Mouse (Mus musculus) intestine, embryonic 14.5 days (tissue): Measurements from ENCODE around the gene Syt2. TPM values are rescaled to one million over a fixed set of nuclear protein-coding genes. Genes with fewer than 3 reads are reported as not detected.
A peak's percentile ranks its signal among the peaks of the same experiment; 100 is the strongest.

Experiments
- ATAC-seq: fragments of 200-750 bp; cut with Nextera tagmentation; replicated peaks from 2 replicates; pipeline ENCODE4 v1.8.0; 2017; ENCODE audit warnings: low read depth, moderate number of reproducible peaks, moderate TSS enrichment, moderate library complexity; ENCODE audit not compliant: low FRiP score, low TSS enrichment
- DNase-seq: peaks from one replicate; pipeline ENCODE4 v3.0.0-alpha.2; 2018; ENCODE audit warnings: low spot score
- H3K27ac ChIP-seq: fragments of 300-500 bp; sonication (generic); 2 replicates; pipeline ENCODE4 v1.5.1; 2014; ENCODE audit warnings: low read depth, mild to moderate bottlenecking, control low read depth
- H3K27me3 ChIP-seq: fragments of 300-500 bp; sonication (generic); replicated peaks from 2 replicates; pipeline ENCODE4 v1.6.1; 2014; ENCODE audit warnings: low read length, control low read depth; ENCODE audit not compliant: control insufficient read depth, insufficient read depth
- H3K36me3 ChIP-seq: fragments of 300-500 bp; sonication (generic); 2 replicates; pipeline ENCODE4 v1.6.1; 2014; ENCODE audit warnings: low read length, control low read depth; ENCODE audit not compliant: control insufficient read depth, insufficient read depth
- H3K4me1 ChIP-seq: fragments of 300-500 bp; sonication (generic); replicated peaks from 2 replicates; pipeline ENCODE4 v1.6.1; 2014; ENCODE audit warnings: low read length, control low read depth, mixed read lengths; ENCODE audit not compliant: control insufficient read depth, insufficient read depth
- H3K4me2 ChIP-seq: fragments of 300-500 bp; sonication (generic); 2 replicates; pipeline ENCODE4 v1.6.1; 2014; ENCODE audit warnings: low read length
- H3K4me3 ChIP-seq: fragments of 300-500 bp; sonication (generic); 2 replicates; pipeline ENCODE4 v1.5.1; 2014; ENCODE audit warnings: low read depth, low read length, control low read depth, mixed read lengths
- H3K9ac ChIP-seq: fragments of 300-500 bp; sonication (generic); 2 replicates; pipeline ENCODE4 v1.6.1; 2014; ENCODE audit warnings: mild to moderate bottlenecking, low read length
- H3K9me3 ChIP-seq: fragments of 300-500 bp; sonication (generic); 2 replicates; pipeline ENCODE4 v1.6.1; 2016; ENCODE audit warnings: low read length, control low read depth; ENCODE audit not compliant: control insufficient read depth
- WGBS: fragments of 180-500 bp; shearing (Covaris S2); extraction: QIAGEN DNeasy Blood & Tissue Kit; methylation state at CpG from one replicate; pipeline ENCODE4 v1.1.7; 2014; 5-methylcytosine and 5-hydroxymethylcytosine counted together
- polyA plus RNA-seq: library from polyadenylated mRNA; unstranded; fragments of >200 nt; fragmentation: Nextera tagmentation; extraction: Ambion mirVana; gene quantifications from 2 replicates; pipeline ENCODE4 v1.2.1, GENCODE M21; 2014

Syt2 gene
- polyA plus RNA-seq, 1 experiment from 2014 or later = 2.1 TPM

DNA sequence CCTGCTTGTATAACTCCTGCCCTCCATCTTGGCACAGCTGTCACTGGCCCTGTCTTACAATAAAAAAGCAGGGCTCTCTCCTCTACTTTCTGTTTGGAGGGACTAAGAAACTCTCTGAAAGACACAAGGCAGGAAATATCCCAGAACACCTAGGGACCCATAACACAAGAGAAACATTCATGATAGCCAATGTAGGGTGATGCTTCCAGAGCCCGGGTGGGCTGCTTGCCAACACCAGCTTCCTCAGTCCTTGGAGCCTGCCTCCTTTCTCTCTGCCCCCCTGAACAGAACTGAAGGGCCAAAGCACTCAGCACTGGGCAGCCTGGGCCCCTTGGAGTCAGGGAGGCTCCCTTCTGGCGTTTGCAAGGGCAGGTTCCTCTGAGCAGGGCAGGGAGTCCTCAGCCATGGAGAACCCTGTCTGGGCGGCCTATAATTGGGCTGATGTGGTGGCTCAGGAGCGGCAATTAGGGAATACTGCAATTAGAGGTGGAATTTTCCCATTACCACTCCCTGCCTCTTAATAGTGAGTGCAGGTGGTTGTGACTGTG lies 5.4 kb downstream of the Syt2 start:
- H3K27me3 ChIP-seq = peaks cover 23% of the 10 kb centered on the region
- H3K9me3 ChIP-seq = no peaks in the 10 kb centered on the region
- whole genome bisulfite sequencing = 28% methylated on average over 4 of the region's 4 CpGs
- no peak overlapping the region for H3K9ac ChIP-seq
- DNase-seq = no peak
- H3K4me2 ChIP-seq = no peak overlapping the region
- H3K27ac ChIP-seq = no peak overlapping the region
- H3K4me1 ChIP-seq = peaks cover 8% of the 10 kb centered on the region
- H3K36me3 ChIP-seq = no peaks in the 10 kb centered on the region
- H3K4me3 ChIP-seq = no peak overlapping the region
- no peak for ATAC-seq

DNA sequence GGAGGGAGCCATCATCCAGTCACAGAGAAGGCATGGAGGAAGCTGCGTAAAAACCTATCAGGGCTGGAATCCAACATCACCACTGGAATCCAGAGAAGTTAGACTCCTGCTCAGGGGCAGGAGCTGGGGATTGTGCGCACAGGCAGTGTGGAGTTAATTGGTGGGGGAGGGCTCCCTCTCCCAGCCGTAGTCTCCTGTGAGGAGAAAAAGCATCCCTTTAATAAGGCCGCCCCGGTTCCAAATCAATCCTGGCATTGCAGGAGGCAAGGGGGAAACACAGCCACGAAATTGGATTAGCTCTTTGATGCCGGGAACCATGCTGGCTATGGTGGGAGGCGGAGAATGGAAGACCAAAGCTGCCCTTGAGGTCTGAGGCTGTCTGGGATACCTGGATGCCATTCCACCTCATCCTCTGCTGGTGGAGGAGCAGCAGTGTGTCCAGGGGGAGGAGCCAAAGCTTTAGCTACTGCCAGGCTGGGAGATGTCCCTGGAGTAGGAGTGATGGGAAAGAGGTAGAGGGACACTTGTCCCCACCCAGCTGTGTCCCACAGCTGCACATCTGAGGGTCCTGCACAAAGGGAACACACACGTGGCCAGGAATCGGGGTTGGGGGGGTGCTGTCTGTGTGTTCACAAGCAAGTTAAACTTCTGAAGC lies 7.3 kb downstream of the Syt2 start:
- DNase-seq (no peak), ATAC-seq (no peak)
- Histone ChIP-seq H3K4me1 (peaks cover 8% of the 10 kb centered on the region), H3K4me3 (no peak overlapping the region), H3K36me3 (no peaks in the 10 kb centered on the region), H3K9ac (no peak overlapping the region), H3K4me2 (no peak overlapping the region), H3K27me3 (peaks cover 5% of the 10 kb centered on the region), H3K27ac (no peak overlapping the region), H3K9me3 (no peaks in the 10 kb centered on the region)
- 32% methylated on average over 10 of the region's 10 CpGs for WGBS

GRCm38 (mm10) chr1:134658841-134659240 lies 12.4 kb downstream of the Syt2 start:
- no peak overlapping the region for H3K4me2 ChIP-seq
- DNase-seq = no peak
- 61% methylated on average over 7 of the region's 7 CpGs for WGBS
- no peaks in the 10 kb centered on the region for H3K9me3 ChIP-seq
- no peak for ATAC-seq
- no peak overlapping the region for H3K27ac ChIP-seq
- H3K27me3 ChIP-seq = no peaks in the 10 kb centered on the region
- H3K36me3 ChIP-seq = no peaks in the 10 kb centered on the region
- H3K4me3 ChIP-seq = no peak overlapping the region
- no peaks in the 10 kb centered on the region for H3K4me1 ChIP-seq
- H3K9ac ChIP-seq = no peak overlapping the region

GRCm38 (mm10) chr1:134660163-134660562 lies 13.7 kb downstream of the Syt2 start:
- Histone ChIP-seq H3K9ac (no peak overlapping the region), H3K36me3 (no peaks in the 10 kb centered on the region), H3K9me3 (no peaks in the 10 kb centered on the region), H3K27ac (no peak overlapping the region), H3K27me3 (no peaks in the 10 kb centered on the region), H3K4me2 (no peak overlapping the region), H3K4me1 (no peaks in the 10 kb centered on the region), H3K4me3 (no peak overlapping the region)
- ATAC-seq (no peak), DNase-seq (no peak)
- 32% methylated on average over 7 of the region's 7 CpGs for WGBS

DNA sequence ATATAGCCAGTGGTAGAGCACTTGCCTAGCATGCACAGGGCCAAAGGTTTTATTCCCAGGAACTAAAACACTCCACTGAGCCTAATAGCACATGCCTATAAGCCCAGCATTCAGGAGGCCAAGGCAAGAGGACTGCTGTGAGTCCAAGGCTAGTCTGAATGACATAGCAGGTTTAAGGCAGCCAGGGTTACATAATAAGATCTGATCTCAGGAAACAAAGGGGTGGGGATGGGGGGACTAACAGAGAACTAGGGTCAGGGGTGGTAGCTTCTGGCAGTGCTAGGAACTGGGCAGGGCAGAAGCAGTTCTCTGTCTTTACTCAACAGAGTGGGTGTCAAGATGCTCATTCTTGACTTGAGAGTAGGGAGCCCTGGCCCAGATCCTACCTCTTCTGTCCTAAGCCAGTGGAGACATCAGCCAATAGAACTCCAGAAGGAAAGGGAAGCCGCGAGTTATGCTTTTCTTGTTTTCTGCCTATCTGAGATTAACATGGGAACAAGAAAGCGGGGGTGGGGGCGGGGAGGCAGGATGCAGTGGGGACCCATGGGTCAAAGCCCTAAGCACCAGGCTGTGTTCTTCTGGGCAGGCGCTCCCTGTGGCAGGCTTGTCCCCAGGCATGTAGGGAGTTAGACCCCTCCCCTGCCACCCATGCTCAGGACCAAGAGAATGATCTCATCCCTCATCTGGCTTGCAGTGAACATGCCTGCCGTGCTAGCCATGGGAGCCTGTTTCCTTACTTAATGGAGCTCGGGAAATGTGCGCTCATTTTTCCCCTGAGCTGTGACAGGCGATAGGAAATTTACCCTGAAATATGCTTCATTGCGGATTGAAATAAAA lies 25.0 kb downstream of the Syt2 start:
- peaks cover 2% of the 10 kb centered on the region; the same call in 1 of the 2 replicates for H3K4me1 ChIP-seq
- 61% methylated on average over 10 of the region's 10 CpGs for WGBS
- peak overlapping the region; percentile 40; the same call in 1 of the 2 replicates for H3K27ac ChIP-seq
- no peaks in the 10 kb centered on the region for H3K36me3 ChIP-seq
- H3K4me2 ChIP-seq = no peak overlapping the region
- no peaks in the 10 kb centered on the region for H3K27me3 ChIP-seq
- no peak overlapping the region for H3K9ac ChIP-seq
- no peak for DNase-seq
- ATAC-seq = 0 out of 2 replicates have a peak, but pooled peaks have one; percentile 42
- no peaks in the 10 kb centered on the region for H3K9me3 ChIP-seq
- H3K4me3 ChIP-seq = no peak overlapping the region

- ATAC-seq (no peak), DNase-seq (no peak)
- no peaks in the 10 kb centered on the region for H3K9me3 ChIP-seq
- H3K4me3 ChIP-seq = no peak overlapping the region
- H3K27me3 ChIP-seq = no peaks in the 10 kb centered on the region
- H3K27ac ChIP-seq = no peak overlapping the region
- 4% methylated on average over 1 of the region's 1 CpGs for WGBS
- H3K9ac ChIP-seq = no peak overlapping the region
- no peaks in the 10 kb centered on the region for H3K4me1 ChIP-seq
- no peaks in the 10 kb centered on the region for H3K36me3 ChIP-seq
- no peak overlapping the region for H3K4me2 ChIP-seq
Observed at GRCm38 (mm10) chr1:134674312-134674711, 27.8 kb downstream of the Syt2 start.

- no peak overlapping the region for H3K27ac ChIP-seq
- 76% methylated on average over 4 of the region's 4 CpGs for WGBS
Observed at GRCm38 (mm10) chr1:134679445-134679844, 33.0 kb downstream of the Syt2 start.

DNA sequence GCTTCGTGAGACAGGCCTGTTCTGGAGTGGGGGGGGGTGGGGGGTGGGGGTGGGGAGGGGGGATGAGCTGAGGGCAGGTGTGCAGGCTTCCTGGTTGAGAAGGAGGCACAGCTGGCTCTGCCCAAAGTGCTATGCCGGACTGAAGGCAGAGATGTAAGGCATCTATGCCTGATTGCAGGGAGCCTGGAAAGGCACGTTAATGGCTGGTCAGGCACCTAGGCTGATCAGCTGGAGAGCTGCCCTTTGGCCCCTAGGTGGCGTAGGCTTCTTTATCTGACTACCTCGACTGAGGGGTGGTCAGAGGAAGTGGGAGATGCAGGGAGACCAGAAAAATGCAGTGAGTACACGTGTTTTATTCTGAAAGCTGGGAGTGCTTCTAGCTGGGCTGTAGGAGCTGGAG lies 34.1 kb downstream of the Syt2 start:
- Histone ChIP-seq H3K9ac (no peak overlapping the region), H3K4me3 (no peak overlapping the region), H3K27ac (no peak overlapping the region), H3K4me1 (0 out of 2 replicates have a peak, but pooled peaks cover 3% of the 10 kb centered on the region), H3K27me3 (no peaks in the 10 kb centered on the region), H3K9me3 (no peaks in the 10 kb centered on the region), H3K36me3 (no peaks in the 10 kb centered on the region), H3K4me2 (no peak overlapping the region)
- 24% methylated on average over 6 of the region's 6 CpGs for WGBS
- DNase-seq (no peak), ATAC-seq (no peak)

More at GRCm38 (mm10) chr1:134679445-134679844, 33.0 kb downstream of the Syt2 start:
- no peak for ATAC-seq
- Histone ChIP-seq H3K4me2 (no peak overlapping the region), H3K9me3 (no peaks in the 10 kb centered on the region), H3K4me1 (0 out of 2 replicates have a peak, but pooled peaks cover 3% of the 10 kb centered on the region), H3K4me3 (no peak overlapping the region), H3K27me3 (no peaks in the 10 kb centered on the region), H3K36me3 (no peaks in the 10 kb centered on the region), H3K9ac (no peak overlapping the region)
- no peak for DNase-seq
